Mouse (Mus musculus): ENCODE measurements at regions not wholly inside any gene's neighbourhood (a gene's known extent, or its start where the extent isn't known, plus 50 kb on each side); places are given as distances from the start of the nearest gene placed in this dataset.

DNA sequence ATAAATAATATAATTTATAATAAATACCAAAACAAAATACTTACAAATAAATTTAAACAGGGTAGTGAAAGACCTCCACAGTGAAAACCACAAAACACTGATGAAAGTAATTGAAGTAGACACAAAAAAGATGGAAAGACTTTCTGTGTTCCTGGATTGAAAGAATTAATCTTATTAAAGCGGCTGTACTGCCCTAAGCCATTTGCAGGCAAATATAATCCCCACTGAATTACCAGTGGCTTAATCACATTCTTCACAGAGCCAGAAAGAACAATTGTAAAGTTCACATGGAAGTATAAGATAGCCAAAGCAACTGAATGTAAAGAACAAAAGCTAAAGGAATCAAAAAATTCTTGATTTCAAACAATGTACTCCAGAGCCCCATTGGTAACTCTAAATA lies 298.8 kb downstream of the Edem1 start:
- TF ChIP-seq CTCF (IDR thresholded peaks at IDR 0.05) (no peak), EP300 (IDR thresholded peaks at IDR 0.05; ENCODE audit: insufficient read depth, low read depth, low read length) (no peak), POLR2A (IDR thresholded peaks at IDR 0.05; ENCODE audit: insufficient read depth, low read depth, low read length) (no peak)
